Mouse (Mus musculus) midbrain, embryonic 13.5 days (tissue): ENCODE data around the gene Nf2. TPM values are rescaled to one million over a fixed set of nuclear protein-coding genes. Genes with fewer than 3 reads are reported as not detected.
A peak's percentile ranks its signal among the peaks of the same experiment; 100 is the strongest.

Source experiments
- ATAC-seq: fragments of 200-750 bp; cut with Nextera tagmentation; 2 replicates; pipeline ENCODE4 v1.8.0; 2017; ENCODE audit warnings: mild to moderate bottlenecking, moderate TSS enrichment, moderate library complexity
- H3K27ac ChIP-seq: fragments of 300-500 bp; sonication (generic); 2 replicates; pipeline ENCODE4 v1.5.1; 2015; ENCODE audit warnings: inconsistent platforms, mild to moderate bottlenecking, moderate library complexity
- H3K27me3 ChIP-seq: fragments of 300-500 bp; sonication (generic); 2 replicates; pipeline ENCODE4 v1.6.1; 2015; ENCODE audit warnings: mild to moderate bottlenecking, inconsistent platforms
- H3K36me3 ChIP-seq: fragments of 300-500 bp; sonication (generic); 2 replicates; pipeline ENCODE4 v1.6.1; 2015; ENCODE audit warnings: mild to moderate bottlenecking, inconsistent platforms
- H3K4me1 ChIP-seq: fragments of 300-500 bp; sonication (generic); replicated peaks from 2 replicates; pipeline ENCODE4 v1.6.1; 2015; ENCODE audit warnings: inconsistent platforms
- H3K4me2 ChIP-seq: fragments of 300-500 bp; sonication (generic); replicated peaks from 2 replicates; pipeline ENCODE4 v1.6.1; 2015; ENCODE audit warnings: moderate library complexity, mild to moderate bottlenecking, inconsistent platforms
- H3K4me3 ChIP-seq: fragments of 300-500 bp; sonication (generic); replicated peaks from 2 replicates; pipeline ENCODE4 v1.5.1; 2015; ENCODE audit warnings: mild to moderate bottlenecking, inconsistent platforms
- H3K9ac ChIP-seq: fragments of 300-500 bp; sonication (generic); replicated peaks from 2 replicates; pipeline ENCODE4 v1.6.1; 2015; ENCODE audit warnings: mild to moderate bottlenecking, inconsistent platforms
- H3K9me3 ChIP-seq: fragments of 300-500 bp; sonication (generic); 2 replicates; pipeline ENCODE4 v1.6.1; 2016; ENCODE audit warnings: mild to moderate bottlenecking, inconsistent platforms
- whole genome bisulfite sequencing: fragments of 180-500 bp; shearing (Covaris S2); methylation state at CpG from one replicate; pipeline ENCODE4 v1.1.7; 2015; 5-methylcytosine and 5-hydroxymethylcytosine counted together
- polyA plus RNA-seq: library from polyadenylated mRNA; unstranded; fragments of >200 nt; fragmentation: Nextera tagmentation; extraction: Ambion mirVana; gene quantifications from 2 replicates; pipeline ENCODE4 v1.2.1, GENCODE M21; 2015

The Nf2 gene
- polyA plus RNA-seq, 1 experiment from 2014 or later: 61.3 TPM

GRCm38 (mm10) chr11:4861816-4862604, 12.7 kb upstream of the Nf2 start:
- Histone ChIP-seq H3K9me3 (no peaks in the 10 kb centered on the region), H3K27me3 (no peaks in the 10 kb centered on the region), H3K4me1 (no peaks in the 10 kb centered on the region), H3K27ac (no peak overlapping the region), H3K4me3 (no peak overlapping the region), H3K4me2 (no peak overlapping the region), H3K9ac (no peak overlapping the region), H3K36me3 (no peaks in the 10 kb centered on the region)
- ATAC-seq: no peak
- WGBS: 55% methylated on average over 11 of the region's 11 CpGs

- no peak for ATAC-seq
- Histone ChIP-seq H3K9me3 (no peaks in the 10 kb centered on the region), H3K4me2 (no peak overlapping the region), H3K27me3 (no peaks in the 10 kb centered on the region), H3K4me3 (no peak overlapping the region), H3K36me3 (no peaks in the 10 kb centered on the region), H3K4me1 (no peaks in the 10 kb centered on the region), H3K27ac (no peak overlapping the region), H3K9ac (no peak overlapping the region)
- 62% methylated on average over 1 of the region's 1 CpGs for WGBS
Observed at GRCm38 (mm10) chr11:4860986-4861385, 11.7 kb upstream of the Nf2 start.

GRCm38 (mm10) chr11:4858416-4858815, 9.1 kb upstream of the Nf2 start:
- H3K4me3 ChIP-seq: no peak overlapping the region
- H3K4me1 ChIP-seq: no peaks in the 10 kb centered on the region
- WGBS: 68% methylated on average over 2 of the region's 2 CpGs
- H3K4me2 ChIP-seq: no peak overlapping the region
- H3K27ac ChIP-seq: no peak overlapping the region
- no peaks in the 10 kb centered on the region for H3K27me3 ChIP-seq
- H3K9ac ChIP-seq: no peak overlapping the region
- no peaks in the 10 kb centered on the region for H3K9me3 ChIP-seq
- ATAC-seq: no peak
- H3K36me3 ChIP-seq: no peaks in the 10 kb centered on the region

GRCm38 (mm10) chr11:4854181-4854580, 4.8 kb upstream of the Nf2 start:
- no peak overlapping the region for H3K9ac ChIP-seq
- no peaks in the 10 kb centered on the region for H3K4me1 ChIP-seq
- WGBS: 94% methylated on average over 5 of the region's 5 CpGs
- no peak for ATAC-seq
- no peak overlapping the region for H3K27ac ChIP-seq
- no peaks in the 10 kb centered on the region for H3K36me3 ChIP-seq
- no peak overlapping the region for H3K4me2 ChIP-seq
- H3K4me3 ChIP-seq: no peak overlapping the region
- H3K9me3 ChIP-seq: no peaks in the 10 kb centered on the region
- H3K27me3 ChIP-seq: no peaks in the 10 kb centered on the region

GRCm38 (mm10) chr11:4853021-4853420, 3.7 kb upstream of the Nf2 start:
- Histone ChIP-seq H3K4me2 (no peak overlapping the region), H3K36me3 (no peaks in the 10 kb centered on the region), H3K4me1 (peaks cover 6% of the 10 kb centered on the region), H3K4me3 (no peak overlapping the region), H3K9ac (no peak overlapping the region), H3K27ac (no peak overlapping the region), H3K27me3 (no peaks in the 10 kb centered on the region), H3K9me3 (no peaks in the 10 kb centered on the region)
- no peak for ATAC-seq

GRCm38 (mm10) chr11:4850404-4850803, 1.1 kb upstream of the Nf2 start:
- no peak overlapping the region for H3K4me2 ChIP-seq
- WGBS: 93% methylated on average over 2 of the region's 2 CpGs
- no peak for ATAC-seq

GRCm38 (mm10) chr11:4848483-4849248, 670 bp downstream of the Nf2 start:
- H3K36me3 ChIP-seq: no peaks in the 10 kb centered on the region
- peak overlapping the region; percentile 92 for H3K9ac ChIP-seq
- H3K4me3 ChIP-seq: peak overlapping the region; percentile 96
- no peaks in the 10 kb centered on the region for H3K9me3 ChIP-seq
- peak overlapping the region; percentile 79 for H3K27ac ChIP-seq
- H3K27me3 ChIP-seq: no peaks in the 10 kb centered on the region
- ATAC-seq: peak; percentile 83
- H3K4me1 ChIP-seq: peaks cover 27% of the 10 kb centered on the region
- under 1% methylated on average over 50 of the region's 50 CpGs for WGBS
- H3K4me2 ChIP-seq: peak overlapping the region; percentile 78

More at GRCm38 (mm10) chr11:4850404-4850803, 1.1 kb upstream of the Nf2 start:
- no peak overlapping the region for H3K9ac ChIP-seq
- H3K4me3 ChIP-seq: no peak overlapping the region
- H3K4me1 ChIP-seq: peaks cover 27% of the 10 kb centered on the region
- H3K9me3 ChIP-seq: no peaks in the 10 kb centered on the region
- no peaks in the 10 kb centered on the region for H3K27me3 ChIP-seq
- H3K27ac ChIP-seq: no peak overlapping the region
- H3K36me3 ChIP-seq: no peaks in the 10 kb centered on the region

- H3K36me3 ChIP-seq: no peaks in the 10 kb centered on the region
- no peak overlapping the region for H3K4me3 ChIP-seq
- H3K4me2 ChIP-seq: no peak overlapping the region
- no peak for ATAC-seq
- no peaks in the 10 kb centered on the region for H3K9me3 ChIP-seq
- 89% methylated on average over 3 of the region's 3 CpGs for WGBS
- peaks cover under 1% of the 10 kb centered on the region; the same call in 1 of the 2 replicates for H3K4me1 ChIP-seq
- no peak overlapping the region for H3K9ac ChIP-seq
- H3K27ac ChIP-seq: no peak overlapping the region
- no peaks in the 10 kb centered on the region for H3K27me3 ChIP-seq
Observed at GRCm38 (mm10) chr11:4840942-4841526, 8.3 kb downstream of the Nf2 start.

GRCm38 (mm10) chr11:4838235-4838634, 11.1 kb downstream of the Nf2 start:
- H3K36me3 ChIP-seq: no peaks in the 10 kb centered on the region
- no peak overlapping the region for H3K27ac ChIP-seq
- H3K27me3 ChIP-seq: no peaks in the 10 kb centered on the region
- ATAC-seq: no peak
- WGBS: 83% methylated on average over 1 of the region's 1 CpGs
- no peak overlapping the region for H3K9ac ChIP-seq
- H3K4me3 ChIP-seq: no peak overlapping the region
- H3K4me2 ChIP-seq: no peak overlapping the region
- H3K9me3 ChIP-seq: no peaks in the 10 kb centered on the region
- 0 out of 2 replicates have a peak, but pooled peaks cover 2% of the 10 kb centered on the region for H3K4me1 ChIP-seq

- H3K9me3 ChIP-seq: no peaks in the 10 kb centered on the region
- no peak for ATAC-seq
- H3K27me3 ChIP-seq: no peaks in the 10 kb centered on the region
- H3K4me1 ChIP-seq: 0 out of 2 replicates have a peak, but pooled peaks cover 2% of the 10 kb centered on the region
- H3K27ac ChIP-seq: no peak overlapping the region
- no peak overlapping the region for H3K4me3 ChIP-seq
- H3K36me3 ChIP-seq: no peaks in the 10 kb centered on the region
- H3K4me2 ChIP-seq: no peak overlapping the region
- WGBS: 83% methylated on average over 5 of the region's 5 CpGs
- H3K9ac ChIP-seq: no peak overlapping the region
Observed at GRCm38 (mm10) chr11:4837342-4837741, 12.0 kb downstream of the Nf2 start.

- H3K4me2 ChIP-seq: no peak overlapping the region
- H3K27ac ChIP-seq: no peak overlapping the region
- no peak overlapping the region for H3K4me3 ChIP-seq
- no peak for ATAC-seq
- no peaks in the 10 kb centered on the region for H3K9me3 ChIP-seq
- no peaks in the 10 kb centered on the region for H3K36me3 ChIP-seq
- no peaks in the 10 kb centered on the region for H3K27me3 ChIP-seq
- H3K9ac ChIP-seq: no peak overlapping the region
- 0 out of 2 replicates have a peak, but pooled peaks cover 2% of the 10 kb centered on the region for H3K4me1 ChIP-seq
- WGBS: 72% methylated on average over 6 of the region's 6 CpGs
Observed at GRCm38 (mm10) chr11:4836755-4837154, 12.6 kb downstream of the Nf2 start.

- Histone ChIP-seq H3K27ac (no peak overlapping the region), H3K4me2 (no peak overlapping the region), H3K27me3 (no peaks in the 10 kb centered on the region), H3K9me3 (no peaks in the 10 kb centered on the region), H3K9ac (no peak overlapping the region), H3K36me3 (no peaks in the 10 kb centered on the region), H3K4me1 (0 out of 2 replicates have a peak, but pooled peaks cover 2% of the 10 kb centered on the region), H3K4me3 (no peak overlapping the region)
- ATAC-seq: no peak
- WGBS: 85% methylated on average over 6 of the region's 6 CpGs
Observed at GRCm38 (mm10) chr11:4835436-4835835, 13.9 kb downstream of the Nf2 start.
